Mouse (Mus musculus) ES-E14 (cell line): ENCODE data around the gene Fuca2. TPM values are rescaled to one million over a fixed set of nuclear protein-coding genes. Genes with fewer than 3 reads are reported as not detected.

Experiments
- DNase-seq: peaks from one replicate; pipeline ENCODE4 v3.0.0-alpha.2; 2013; ENCODE audit warnings: low read depth, low spot score
- H3K27ac ChIP-seq: 2 replicates; pipeline ENCODE4 v1.5.1; 2012; ENCODE audit warnings: low read depth, mild to moderate bottlenecking, low read length, moderate library complexity, mixed read lengths; ENCODE audit not compliant: poor library complexity, insufficient read depth, severe bottlenecking
- H3K36me3 ChIP-seq: 2 replicates; pipeline ENCODE4 v1.6.1; 2012; ENCODE audit warnings: mild to moderate bottlenecking, low read length, moderate library complexity, mixed read lengths; ENCODE audit not compliant: control insufficient read depth, poor library complexity, insufficient read depth, severe bottlenecking
- H3K4me1 ChIP-seq, 2 experiments: fragments of 150-350 bp in 1 of 2; sonication (generic) in 1 of 2; 2 replicates each; pipeline ENCODE4 v1.6.1; 2012; ENCODE audit warnings: low read length in 2 of 2, mild to moderate bottlenecking in 1 of 2, mixed read lengths in 1 of 2; ENCODE audit not compliant: control insufficient read depth in 2 of 2, insufficient read depth in 2 of 2, poor library complexity in 1 of 2
- H3K4me3 ChIP-seq, 2 experiments: fragments of 150-350 bp in 1 of 2; sonication (generic) in 1 of 2; 2 replicates each; pipeline ENCODE4 v1.5.1; 2012; ENCODE audit warnings: low read length in 2 of 2, low read depth in 1 of 2, mild to moderate bottlenecking in 1 of 2, mixed read lengths in 1 of 2; ENCODE audit not compliant: insufficient read depth in 1 of 2, poor library complexity in 1 of 2, severe bottlenecking in 1 of 2
- H3K9ac ChIP-seq: 2 replicates; pipeline ENCODE4 v1.6.1; 2012; ENCODE audit warnings: low read depth, mild to moderate bottlenecking, low read length, mixed read lengths; ENCODE audit not compliant: poor library complexity, insufficient read depth, severe bottlenecking
- H3K9me3 ChIP-seq: fragments of 150-350 bp; sonication (generic); 2 replicates; pipeline ENCODE4 v1.6.1; 2012; ENCODE audit warnings: low read depth, mild to moderate bottlenecking, low read length; ENCODE audit not compliant: control insufficient read depth, insufficient read depth
- CHD2 ChIP-seq: IDR thresholded peaks from 2 replicates; pipeline ENCODE4 v1.6.1; 2014; ENCODE audit warnings: mild to moderate bottlenecking, low read depth, low read length, inconsistent platforms
- HCFC1 ChIP-seq: IDR thresholded peaks from 2 replicates; pipeline ENCODE4 v1.6.1; 2012; ENCODE audit warnings: low read length, inconsistent platforms, borderline replicate concordance; ENCODE audit not compliant: insufficient read depth
- MAFK ChIP-seq: IDR thresholded peaks from 2 replicates; pipeline ENCODE4 v1.6.1; 2014; ENCODE audit warnings: mild to moderate bottlenecking, low read depth, low read length, inconsistent platforms; ENCODE audit not compliant: insufficient read depth
- ZC3H11A ChIP-seq: IDR thresholded peaks from 2 replicates; pipeline ENCODE4 v1.6.1; 2012; ENCODE audit warnings: low read depth, mild to moderate bottlenecking, inconsistent platforms, low read length, borderline replicate concordance
- ZNF384 ChIP-seq: IDR thresholded peaks from 2 replicates; pipeline ENCODE4 v1.6.1; 2012; ENCODE audit warnings: low read depth, low read length, inconsistent platforms
- in situ Hi-C, 2 experiments: fragments of 600-800 bp; cut with MboI; formaldehyde crosslinking; loops; one replicate each; pipeline ENCODE4 v1.15.1; 2025; ENCODE audit warnings: low sequenced_read_pairs in 2 of 2, inconsistent platforms in 1 of 2; ENCODE audit not compliant: unreplicated experiment in 2 of 2
- total RNA-seq: library from RNA; depleted of rRNA; stranded (reverse); fragments of 300-350 nt; gene quantifications from 2 replicates; pipeline ENCODE4 v1.2.3, GENCODE M21; 2012

The Fuca2 gene
- total RNA-seq, 1 experiment: 11.6 TPM

GRCm38 (mm10) chr10:13470236-13470635, 29.1 kb upstream of the Fuca2 start:
- no peak for TF ChIP-seq HCFC1
- no peak for TF ChIP-seq CHD2
- TF ChIP-seq ZNF384: no peak
- no peak for TF ChIP-seq MAFK
- no peak for TF ChIP-seq ZC3H11A
- in situ Hi-C loops: no loop called here
- H3K9ac ChIP-seq: no peak overlapping the region
- peaks cover 0 to 4% of the 10 kb centered on the region in 2 experiments; a peak in 1 of 4 replicates for H3K4me1 ChIP-seq
- no peaks in the 10 kb centered on the region for H3K36me3 ChIP-seq
- H3K27ac ChIP-seq: no peak overlapping the region
- DNase-seq: no peak
- no peaks in the 10 kb centered on the region for H3K9me3 ChIP-seq
- no peak overlapping the region for H3K4me3 ChIP-seq

- Histone ChIP-seq H3K9me3 (no peaks in the 10 kb centered on the region), H3K9ac (peak overlapping the region; percentile 58; the same call in 1 of the 2 replicates), H3K4me1 (peaks cover 0 to 4% of the 10 kb centered on the region in 2 experiments; a peak in 1 of 4 replicates), H3K4me3 (peak overlapping the region; percentile 70 to 74), H3K36me3 (no peaks in the 10 kb centered on the region), H3K27ac (no peak overlapping the region)
- in situ Hi-C loops: no loop called here
- no peak for TF ChIP-seq HCFC1
- no peak for TF ChIP-seq ZC3H11A
- no peak for TF ChIP-seq CHD2
- no peak for TF ChIP-seq MAFK
- no peak for TF ChIP-seq ZNF384
- DNase-seq: no peak
Measured at GRCm38 (mm10) chr10:13473287-13473832, 26.0 kb upstream of the Fuca2 start.

GRCm38 (mm10) chr10:13473833-13474567, 25.3 kb upstream of the Fuca2 start, which contains the start of gene Phactr2:
Gene Phactr2 (minus strand): TSS chr10:13474412.
- H3K36me3 ChIP-seq: no peaks in the 10 kb centered on the region
- H3K4me1 ChIP-seq: peaks cover 0 to 4% of the 10 kb centered on the region in 2 experiments; a peak in 1 of 4 replicates
- in situ Hi-C loops: no loop called here
- peak within 1 kb of the TSS; percentile 58 for H3K9ac ChIP-seq
- peak within 1 kb of the TSS; percentile 70 to 74 for H3K4me3 ChIP-seq
- TF ChIP-seq ZC3H11A: no peak
- no peak for TF ChIP-seq CHD2
- TF ChIP-seq HCFC1: no peak
- no peak for TF ChIP-seq ZNF384
- no peak for TF ChIP-seq MAFK
- H3K9me3 ChIP-seq: no peaks in the 10 kb centered on the region
- peak; percentile 19 for DNase-seq
- no peak within 1 kb of the TSS for H3K27ac ChIP-seq

- no peak for DNase-seq
- in situ Hi-C loops: no loop called here
- H3K9me3 ChIP-seq: no peaks in the 10 kb centered on the region
- no peaks in the 10 kb centered on the region for H3K36me3 ChIP-seq
- no peak for TF ChIP-seq HCFC1
- TF ChIP-seq ZNF384: no peak
- TF ChIP-seq MAFK: no peak
- TF ChIP-seq CHD2: no peak
- TF ChIP-seq ZC3H11A: no peak
- H3K4me3 ChIP-seq: peak overlapping the region; percentile 70 to 74
- no peak overlapping the region for H3K27ac ChIP-seq
- peaks cover 0 to 4% of the 10 kb centered on the region in 2 experiments; a peak in 1 of 4 replicates for H3K4me1 ChIP-seq
- H3K9ac ChIP-seq: peak overlapping the region; percentile 58; the same call in 1 of the 2 replicates
Measured at GRCm38 (mm10) chr10:13474568-13474955, 24.8 kb upstream of the Fuca2 start.
